Mouse (Mus musculus): ENCODE measurements around the gene Clcf1.

Clcf1 gene

DNA sequence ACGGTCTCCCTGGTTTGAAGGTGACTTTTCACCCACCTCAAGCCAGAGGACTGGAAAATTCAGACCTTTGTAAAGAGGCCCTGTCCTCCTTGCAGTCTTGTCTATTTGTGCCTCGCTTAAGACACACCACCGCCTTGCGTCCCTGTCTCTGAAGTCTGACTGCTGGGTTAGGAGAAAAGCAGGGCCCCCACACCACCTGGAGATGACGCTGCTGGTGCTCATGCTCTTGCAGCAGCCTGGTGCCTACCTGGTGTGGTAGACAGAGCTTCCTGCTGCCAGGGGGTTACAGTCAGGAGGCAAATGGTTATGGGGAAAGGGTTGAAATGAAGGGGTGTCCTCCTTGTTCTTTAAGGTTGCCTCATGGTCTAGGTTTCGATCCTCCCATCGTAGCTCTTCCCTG is 40.2 kb downstream of the Clcf1 start:
- no peak for DNase-seq (ENCODE audit: low read depth, low spot score)

DNA sequence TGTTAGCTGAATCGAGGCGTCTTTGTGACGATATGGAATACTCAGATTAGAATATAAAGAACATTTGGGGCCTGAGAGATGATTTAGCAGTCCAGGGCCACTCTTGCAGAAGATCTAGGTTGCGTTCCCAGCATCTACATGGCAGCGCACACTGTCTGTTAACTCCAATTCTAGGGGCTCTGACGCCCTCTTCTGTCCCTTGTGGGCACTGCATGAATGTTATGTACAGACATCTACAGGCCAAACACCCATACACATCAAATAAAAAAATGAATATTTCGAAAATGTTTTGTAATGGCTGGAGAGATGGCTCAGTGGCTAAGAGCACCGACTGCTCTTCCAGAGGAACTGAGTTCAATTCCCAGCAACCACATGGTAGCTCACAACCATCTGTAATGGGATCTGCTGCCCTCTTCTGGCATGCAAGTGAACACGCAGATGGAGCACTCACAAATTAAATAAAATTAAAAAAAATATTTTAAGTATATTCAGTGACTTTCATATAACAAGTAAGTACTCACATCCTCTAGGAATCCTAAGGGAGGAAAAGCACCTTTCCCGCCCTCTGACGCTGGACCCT is 41.6 kb downstream of the Clcf1 start:
- DNase-seq (ENCODE audit: low read depth, low spot score): no peak

DNA sequence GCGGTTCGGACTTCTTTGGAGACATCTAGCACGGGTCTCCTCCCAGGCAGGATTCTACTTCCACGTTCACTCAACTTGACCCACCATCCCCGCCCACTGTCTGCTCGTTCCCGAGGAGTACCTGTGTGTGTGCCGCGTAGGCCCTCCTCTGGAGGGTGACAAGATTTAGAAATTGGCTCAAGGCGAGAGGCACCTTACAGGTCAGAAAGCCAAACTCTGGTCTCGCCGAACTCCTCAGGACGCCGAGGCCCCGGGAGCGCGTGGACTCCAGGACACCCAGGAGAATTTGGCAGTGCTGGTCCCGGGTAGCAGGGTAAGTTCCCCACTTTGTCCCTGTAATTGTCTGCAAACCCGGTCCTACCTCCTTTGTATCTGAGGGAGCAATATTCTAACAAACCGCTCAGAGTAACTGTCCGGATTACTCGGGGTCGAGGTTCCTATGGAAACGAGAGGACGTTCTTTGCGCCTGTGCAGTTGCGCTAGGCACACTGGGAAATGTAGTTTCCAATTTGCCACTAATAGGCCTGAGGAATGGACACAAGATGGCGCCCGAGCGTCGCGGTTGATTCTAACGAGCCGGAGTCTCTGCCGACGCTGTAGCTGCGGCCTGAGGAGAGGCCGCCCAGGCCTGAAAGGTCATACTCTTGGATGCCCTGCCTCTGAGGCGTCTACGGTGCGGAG is 43.3 kb downstream of the Clcf1 start:
- peak; percentile 96 for DNase-seq (ENCODE audit: low read depth, low spot score)

DNA sequence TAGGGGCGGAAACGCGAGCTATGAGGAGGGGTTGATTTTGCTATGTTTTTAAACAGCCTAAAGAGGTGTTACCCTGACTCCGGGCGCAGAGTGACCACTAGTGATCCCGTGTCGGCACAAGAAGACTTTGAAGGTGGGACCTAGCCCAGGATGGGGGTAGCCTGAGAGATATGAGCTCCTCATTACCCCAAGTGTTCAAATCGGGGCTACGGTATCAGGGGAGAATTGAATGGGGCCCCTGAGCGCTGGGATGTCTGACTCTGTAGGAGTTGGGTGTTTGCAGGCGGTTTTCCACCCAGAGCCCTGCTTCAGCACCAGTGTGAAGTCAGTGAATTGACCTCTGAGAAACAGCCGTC is 43.8 kb downstream of the Clcf1 start:
- no peak for DNase-seq (ENCODE audit: low read depth, low spot score)

DNA sequence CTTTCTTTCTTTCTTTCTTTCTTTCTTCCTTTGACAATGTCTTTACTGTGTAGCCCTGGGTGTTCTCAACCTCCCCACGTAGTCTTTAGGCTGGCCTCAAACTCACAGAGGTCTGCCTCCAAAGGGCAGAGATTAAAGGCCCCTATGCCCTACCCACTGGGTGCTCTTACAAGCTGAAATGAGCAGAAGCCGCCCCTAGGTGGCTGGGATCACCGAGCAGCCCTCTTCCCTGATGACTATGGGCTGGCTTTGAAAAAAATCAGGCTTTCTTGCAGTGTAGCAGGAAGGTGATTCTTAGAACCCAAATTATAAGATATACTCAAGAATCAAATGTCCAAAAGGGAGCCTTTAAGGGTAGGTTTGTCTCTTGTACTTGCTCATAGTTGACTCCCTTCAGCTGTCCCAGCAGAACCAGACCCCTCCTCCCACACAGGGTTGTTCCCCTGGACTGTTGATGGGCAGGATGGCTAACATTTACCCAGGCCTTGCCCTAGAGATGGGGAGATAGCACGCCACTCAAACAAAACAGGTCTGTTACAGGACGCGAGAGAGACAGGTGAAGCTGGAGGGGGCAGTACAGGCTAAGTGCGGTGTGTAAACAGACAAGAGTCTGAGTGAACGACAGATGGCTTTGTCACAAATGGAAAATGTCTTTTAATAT is 47.1 kb downstream of the Clcf1 start:
- peak; percentile 22 for DNase-seq (ENCODE audit: low read depth, low spot score)

DNA sequence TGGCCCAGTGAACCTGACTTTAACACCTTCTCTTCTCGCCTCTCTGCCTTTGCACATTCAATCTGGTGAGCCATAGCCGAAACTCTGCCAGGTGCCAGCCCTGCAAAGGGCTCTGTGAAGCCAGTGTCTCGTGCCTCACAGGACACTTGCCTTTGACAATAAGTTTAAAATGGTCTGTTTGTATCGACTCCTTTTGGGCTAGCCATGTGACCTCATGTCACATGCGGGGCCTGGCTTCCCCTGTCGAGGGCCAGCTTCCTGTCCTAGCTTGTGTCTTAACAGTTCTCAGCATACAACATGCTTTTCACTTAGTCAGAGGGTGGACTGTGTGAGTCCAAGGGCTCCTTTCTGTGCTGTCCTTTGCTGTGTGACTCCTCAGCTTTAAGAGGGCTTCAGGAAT is 48.7 kb downstream of the Clcf1 start:
- DNase-seq (ENCODE audit: low read depth, low spot score): no peak

DNA sequence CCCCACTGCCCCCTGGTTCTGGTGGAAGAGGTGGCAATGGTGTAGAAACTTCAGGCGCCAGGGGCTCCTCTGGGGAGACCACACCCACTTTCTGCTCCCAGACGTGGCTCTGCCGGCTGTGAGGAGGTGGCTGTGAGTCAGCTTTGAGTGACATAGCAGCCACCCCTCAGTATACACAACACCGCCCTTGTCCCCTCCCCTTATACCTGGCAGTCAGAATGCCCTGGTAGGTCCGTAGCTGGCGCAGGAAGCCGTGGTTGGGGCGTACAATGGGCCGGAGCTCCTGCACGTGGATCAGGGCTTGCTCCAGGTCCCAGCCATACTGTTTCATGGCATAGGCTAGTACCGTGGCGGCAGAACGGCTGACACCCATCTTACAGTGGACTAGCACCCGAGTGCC is 49.7 kb downstream of the Clcf1 start:
- no peak for DNase-seq (ENCODE audit: low read depth, low spot score)

DNA sequence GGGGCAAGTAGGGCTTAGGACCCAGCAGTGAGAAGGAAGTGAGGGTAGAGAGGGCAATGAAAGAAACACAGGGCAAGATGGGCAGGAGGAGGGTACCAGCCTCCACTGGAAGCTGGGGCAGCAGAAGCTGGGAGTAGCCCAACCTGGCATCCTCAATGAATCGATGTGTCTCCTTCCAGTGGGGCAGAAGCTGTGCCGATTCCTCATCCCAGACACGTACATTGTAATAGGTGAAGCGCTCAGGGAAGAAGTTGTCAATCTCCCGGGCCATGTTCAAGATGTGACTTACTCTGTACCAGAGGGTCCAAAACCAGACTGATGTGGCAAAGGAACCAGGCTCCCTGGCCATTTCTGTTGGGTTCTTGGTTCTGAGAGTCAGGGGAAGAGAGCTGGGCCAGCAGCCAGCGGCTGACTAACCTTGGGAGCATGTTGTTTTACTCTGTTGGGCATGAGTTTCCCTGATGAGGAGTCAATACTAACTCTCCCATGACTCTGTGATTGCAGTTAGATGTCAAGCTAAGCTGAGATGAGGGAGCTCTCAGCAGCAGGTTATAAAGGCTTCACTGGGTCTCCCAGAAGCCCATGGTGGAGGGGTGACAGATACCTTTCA is 50.2 kb downstream of the Clcf1 start:
- no peak for DNase-seq (ENCODE audit: low read depth, low spot score)

DNA sequence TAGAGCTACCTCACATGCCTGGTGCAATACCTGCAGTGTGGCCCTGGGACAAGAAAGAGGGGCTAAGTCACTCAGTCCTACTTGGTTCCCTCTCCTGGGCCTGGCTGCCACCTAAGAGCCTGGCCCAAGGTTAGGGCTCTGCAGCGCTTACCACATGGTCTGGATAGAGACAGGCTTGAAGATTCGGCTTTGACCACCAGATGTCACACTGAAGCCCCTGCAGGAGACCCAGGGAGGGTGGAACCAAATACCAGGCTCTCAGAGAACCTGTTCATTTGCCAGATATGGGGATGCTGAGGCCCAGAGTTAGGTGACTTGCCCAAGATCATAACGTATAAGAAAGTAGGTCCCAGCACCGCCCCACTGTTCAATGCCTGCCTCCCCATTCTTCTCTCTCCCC is 51.9 kb downstream of the Clcf1 start:
- DNase-seq (ENCODE audit: low read depth, low spot score): no peak

DNA sequence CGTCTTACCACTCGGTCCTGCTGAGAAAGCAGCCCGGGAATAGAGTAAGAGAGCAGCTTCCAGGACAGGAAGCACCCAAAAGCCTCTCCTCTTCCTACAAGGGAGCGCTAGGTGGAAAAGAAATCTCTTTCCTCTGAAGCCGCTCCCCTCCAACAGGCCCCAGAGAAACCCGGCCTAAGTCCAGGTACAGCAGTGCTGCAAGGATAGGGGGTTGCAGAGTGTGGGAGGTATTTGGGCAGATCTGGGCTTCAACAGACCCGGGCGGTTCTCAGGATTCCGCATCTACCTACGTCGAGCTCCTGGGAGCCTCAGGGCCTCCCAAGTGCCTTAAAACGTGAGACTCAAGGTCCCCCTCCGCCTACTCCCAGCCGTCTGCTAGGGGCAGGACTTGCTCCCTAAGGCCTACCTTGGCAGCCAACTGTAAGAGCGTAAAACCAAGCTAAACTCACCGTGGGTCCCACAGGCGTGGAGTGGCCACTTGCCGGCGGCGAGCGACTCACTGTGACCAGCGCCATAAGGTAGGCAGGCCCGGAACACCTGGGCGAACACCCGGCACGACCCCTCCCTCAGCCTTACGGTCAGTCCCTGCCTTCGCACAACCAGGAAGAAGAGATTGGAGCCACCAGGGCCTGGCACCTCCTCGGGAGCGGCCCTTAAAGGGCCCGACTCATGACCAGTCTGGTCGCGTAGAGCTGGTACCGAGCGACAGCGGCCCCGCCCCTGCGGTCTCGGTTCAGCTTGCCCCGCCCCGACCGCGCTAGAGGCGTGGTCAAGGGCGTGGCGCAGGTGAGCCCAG is 54.7 kb downstream of the Clcf1 start, which contains the start of gene Ssh3:
Gene Ssh3 (minus strand): TSS at position 615 of the 796 bp plus-strand sequence.
- DNase-seq (ENCODE audit: low read depth, low spot score): peak; percentile 19

DNA sequence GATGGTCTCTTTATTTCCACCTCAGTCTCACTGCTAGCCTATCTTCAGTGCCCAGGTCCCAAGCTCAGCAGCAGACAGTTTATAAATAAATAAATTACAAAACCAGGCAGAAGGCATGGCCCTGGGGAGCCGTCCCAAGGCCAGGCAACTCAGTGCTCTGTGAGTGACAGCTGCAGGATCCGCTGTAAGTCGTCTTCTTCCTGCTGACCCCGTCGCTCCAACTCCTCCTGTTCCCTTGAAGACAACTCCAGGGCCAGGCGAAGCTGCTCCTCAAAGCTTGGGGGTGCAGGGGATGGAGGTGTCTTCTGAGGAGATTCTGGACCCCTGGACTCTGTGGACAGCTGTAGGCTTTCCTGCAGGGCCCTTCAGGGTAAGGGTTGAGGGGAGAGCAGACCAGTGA is 56.1 kb downstream of the Clcf1 start:
- DNase-seq (ENCODE audit: low read depth, low spot score): no peak

DNA sequence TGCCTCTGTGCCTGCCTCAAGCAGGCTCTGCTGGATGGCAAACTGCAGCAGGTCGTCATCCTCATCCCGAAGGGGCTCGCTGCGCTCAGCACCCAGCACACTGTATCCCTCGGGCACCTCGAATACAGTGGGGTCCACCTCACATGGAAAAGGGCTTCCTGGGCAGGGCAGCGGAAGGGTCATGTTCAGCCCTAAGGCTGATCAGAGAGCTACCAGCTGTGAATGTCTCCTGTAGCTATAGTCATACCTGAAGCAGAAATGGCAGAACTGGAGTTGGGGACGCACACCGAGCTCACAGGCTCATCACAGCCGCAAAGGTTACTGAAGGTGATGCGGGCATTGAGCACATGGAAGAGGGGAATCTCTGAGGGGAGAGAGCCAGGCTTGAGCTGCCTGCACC is 56.9 kb downstream of the Clcf1 start:
- DNase-seq (ENCODE audit: low read depth, low spot score): no peak

Measured in mesoderm, embryonic 11.5 days (tissue).